Mouse (Mus musculus): ENCODE measurements around the gene Cyp4f13.

The Cyp4f13 gene

DNA sequence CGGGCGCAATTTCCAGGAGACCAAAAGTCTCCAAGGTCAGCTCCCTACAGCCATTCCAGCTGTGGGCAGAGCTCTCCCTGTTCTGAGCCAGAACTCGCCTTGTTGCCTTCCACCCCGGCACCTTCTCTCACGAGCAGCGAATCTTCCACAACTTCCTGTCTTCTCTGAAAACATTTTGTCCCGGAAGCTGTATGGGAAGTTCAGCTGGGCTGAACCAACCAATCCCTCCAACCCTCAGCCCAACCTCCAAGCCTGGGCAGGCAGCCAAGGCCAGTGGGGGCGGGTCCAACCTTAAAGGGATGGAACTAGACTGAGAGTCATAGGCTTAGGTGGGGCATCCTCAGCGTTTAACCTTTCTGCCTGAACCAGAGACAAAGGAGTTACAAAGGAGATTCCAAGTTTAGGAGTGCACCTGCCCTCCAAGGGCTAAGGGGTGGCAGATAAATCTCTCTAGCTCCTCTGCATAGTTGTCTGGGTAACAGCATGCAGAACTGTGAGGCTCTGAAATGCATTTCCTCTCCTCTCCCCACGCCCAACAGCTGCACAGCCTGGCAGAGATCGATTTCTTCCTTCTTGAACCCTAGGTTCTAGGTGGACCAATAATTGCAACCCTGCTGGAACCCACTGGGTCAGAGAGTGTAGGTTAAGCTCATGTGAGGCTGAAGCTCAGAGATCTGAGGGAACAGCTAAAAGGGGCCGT lies at the start of gene Cyp4f13:
Cyp4f13 (minus strand) TSS at position 188 of the 700 bp plus-strand sequence.
- peak; percentile 98 to 99 for DNase-seq (ENCODE audit: low spot score in 2 of 2)

DNA sequence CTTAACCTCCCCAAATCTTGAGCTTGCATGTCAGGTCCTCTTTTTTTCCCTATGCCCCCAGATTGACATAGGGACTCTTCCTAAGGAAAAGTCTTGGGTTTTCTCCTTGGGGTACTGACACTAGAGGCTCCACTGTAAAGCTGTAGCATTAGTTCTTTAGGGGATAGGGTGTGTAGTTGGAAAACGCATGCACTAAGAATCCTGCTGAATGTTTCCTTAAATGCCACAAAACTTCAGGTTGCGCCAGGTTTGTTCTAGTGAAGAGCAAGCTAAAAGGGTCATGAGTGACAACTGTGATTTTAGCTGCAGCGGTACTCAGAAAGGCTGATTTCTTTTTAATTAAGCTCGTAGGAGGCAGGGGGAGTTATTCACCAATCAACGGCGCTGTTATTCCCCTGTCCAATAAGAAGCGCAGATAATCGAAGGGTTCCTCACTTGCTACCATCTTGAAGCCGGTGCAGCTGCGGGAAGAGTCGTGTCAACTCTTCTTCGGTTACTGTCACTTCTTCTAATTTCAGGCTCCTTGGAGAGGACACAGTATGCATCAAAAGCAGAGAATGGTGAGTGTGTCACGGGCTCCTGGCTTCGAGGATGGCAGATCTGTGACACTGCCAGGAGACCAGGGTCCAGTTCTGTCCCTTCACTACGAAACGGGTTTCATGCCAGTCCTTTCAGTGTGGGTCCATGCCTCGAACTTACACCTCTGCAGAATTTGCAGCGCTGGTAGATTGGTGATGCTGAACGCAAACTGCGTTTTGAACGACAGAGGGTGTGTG lies 45.7 kb upstream of the Cyp4f13 start, which contains the start of gene Zfp952:
Zfp952 (plus strand) TSS at position 431 of the 776 bp plus-strand sequence.
- peak; percentile 72 to 73 for DNase-seq (ENCODE audit: low spot score in 2 of 2)

- no peak for DNase-seq (ENCODE audit: low spot score in 2 of 2)
Observed at GRCm38 (mm10) chr17:32991965-32992698, 44.9 kb upstream of the Cyp4f13 start.

DNA sequence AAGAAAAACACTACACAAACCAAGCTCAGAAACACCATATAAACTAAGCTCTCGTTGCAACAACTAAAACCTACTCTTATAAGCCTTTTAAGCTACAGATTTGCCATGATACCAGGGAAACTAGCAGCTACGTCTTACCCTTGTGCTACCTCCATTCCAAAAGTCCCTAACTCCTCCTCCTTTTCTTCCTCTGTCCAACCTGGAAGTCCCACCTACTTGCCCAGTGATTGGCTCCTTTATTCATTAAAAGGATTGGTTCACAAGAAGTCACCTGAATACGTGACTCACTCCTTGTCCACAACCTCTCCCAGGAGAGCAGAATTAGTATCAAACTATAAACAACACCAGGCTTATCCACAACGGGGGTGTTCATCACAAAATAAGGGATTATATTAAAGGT lies 39.1 kb upstream of the Cyp4f13 start:
- DNase-seq (ENCODE audit: low spot score in 2 of 2): no peak

DNA sequence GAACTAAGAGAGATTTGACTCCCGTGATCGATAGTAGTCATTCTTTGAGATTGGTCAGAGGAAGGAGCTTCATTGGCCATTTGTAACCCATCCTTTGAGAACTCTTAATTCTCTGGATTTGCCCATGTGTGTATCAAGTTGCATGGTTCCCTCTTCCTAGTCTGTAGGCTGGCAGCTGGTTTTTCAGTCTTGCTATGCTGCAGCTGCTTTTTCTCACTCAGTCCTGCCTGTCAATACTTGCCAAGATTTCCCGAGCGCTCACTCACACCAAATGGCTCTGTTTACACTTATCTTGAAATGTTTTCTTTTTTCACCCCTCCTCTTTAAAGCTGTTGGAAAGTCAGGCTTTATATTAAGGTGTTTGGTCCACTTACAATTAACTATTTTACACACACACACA lies 34.2 kb upstream of the Cyp4f13 start:
- no peak for DNase-seq (ENCODE audit: low spot score in 2 of 2)

- peak; percentile 82 to 90 for DNase-seq (ENCODE audit: low spot score in 2 of 2)
Observed at GRCm38 (mm10) chr17:32965623-32966290, 18.6 kb upstream of the Cyp4f13 start, which contains the start of gene Zfp472. Zfp472 (plus strand) TSS chr17:32965814.

GRCm38 (mm10) chr17:32965253-32965622 lies 18.0 kb upstream of the Cyp4f13 start:
- DNase-seq (ENCODE audit: low spot score in 2 of 2): no peak

- DNase-seq (ENCODE audit: low spot score in 2 of 2): peak; percentile 57 to 72
Observed at GRCm38 (mm10) chr17:32951441-32951840, 4.2 kb upstream of the Cyp4f13 start.

DNA sequence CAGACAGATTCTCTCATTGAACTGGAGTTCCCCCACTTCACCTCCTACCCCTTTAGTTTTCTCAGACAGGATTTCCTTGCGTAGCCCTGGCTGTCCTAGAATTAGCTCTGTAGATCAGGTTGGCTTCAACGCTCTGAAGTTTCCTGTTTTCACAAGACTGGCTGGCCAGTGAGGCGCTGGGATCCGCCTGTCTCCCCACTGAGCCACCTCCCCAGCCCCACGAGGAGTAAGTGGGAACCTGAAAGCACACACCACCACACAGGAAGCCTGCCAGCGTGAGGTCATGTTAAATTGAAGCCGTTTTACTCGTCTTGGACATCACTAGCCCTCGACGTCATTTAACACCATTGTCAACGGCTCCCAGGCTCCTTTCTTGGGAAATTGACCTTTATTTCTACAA lies 3.8 kb upstream of the Cyp4f13 start:
- DNase-seq (ENCODE audit: low spot score in 2 of 2): no peak

GRCm38 (mm10) chr17:32950136-32950535 lies 2.9 kb upstream of the Cyp4f13 start:
- no peak for DNase-seq (ENCODE audit: low spot score in 2 of 2)

GRCm38 (mm10) chr17:32946716-32947115 lies 486 bp downstream of the Cyp4f13 start:
- DNase-seq (ENCODE audit: low spot score in 2 of 2): no peak

DNA sequence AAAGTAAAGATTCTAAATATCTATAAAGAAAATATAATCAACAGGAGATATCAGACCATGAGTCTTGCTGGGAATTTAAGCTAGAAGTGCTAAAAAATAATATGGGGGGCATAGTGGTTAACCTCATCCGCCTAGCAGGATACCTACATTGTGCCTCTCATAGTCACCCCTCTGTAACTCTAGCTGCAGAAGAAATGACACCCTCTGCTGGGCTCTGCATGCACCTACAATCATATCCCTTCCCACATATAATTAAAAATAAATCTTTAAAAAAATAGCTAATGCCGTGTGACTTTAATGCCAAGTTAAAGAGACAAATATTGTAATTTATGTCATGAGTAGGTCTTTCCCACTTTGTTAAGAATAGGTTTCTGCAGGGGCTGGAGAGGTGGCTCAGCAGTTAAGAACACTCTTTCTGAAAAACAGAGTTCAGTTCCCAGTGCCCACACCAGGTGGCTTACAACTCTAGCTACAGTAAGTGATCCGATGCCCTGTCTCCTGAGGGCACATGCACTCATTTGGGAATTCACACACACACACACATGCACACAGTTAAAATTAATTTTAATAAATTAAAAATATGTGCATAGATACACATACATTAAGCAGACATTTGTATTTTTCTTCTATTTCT lies 2.7 kb downstream of the Cyp4f13 start:
- no peak for DNase-seq (ENCODE audit: low spot score in 2 of 2)

- DNase-seq (ENCODE audit: low spot score in 2 of 2): no peak
Observed at GRCm38 (mm10) chr17:32943661-32944060, 3.5 kb downstream of the Cyp4f13 start.

GRCm38 (mm10) chr17:32939831-32940230 lies 7.4 kb downstream of the Cyp4f13 start:
- DNase-seq (ENCODE audit: low spot score in 2 of 2): no peak

DNA sequence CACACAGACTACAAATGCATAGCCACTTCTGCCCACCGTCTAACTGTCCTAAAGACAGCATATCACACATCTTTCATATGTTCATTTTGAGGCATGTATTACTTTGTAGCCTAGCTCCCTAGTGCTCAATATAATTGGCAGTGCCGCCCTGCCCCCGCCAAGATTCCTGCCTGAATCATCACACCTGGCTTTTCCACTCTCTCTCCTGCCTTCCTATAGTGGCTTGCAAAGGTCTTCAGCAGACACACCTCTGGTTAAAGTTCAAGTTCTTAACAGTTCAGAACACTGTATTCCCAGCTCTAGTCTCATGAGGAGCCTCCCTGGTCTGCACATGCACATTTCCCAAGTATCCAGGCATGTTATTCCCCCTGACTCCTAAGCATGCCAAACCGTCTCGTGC lies 19.4 kb downstream of the Cyp4f13 start:
- DNase-seq (ENCODE audit: low spot score in 2 of 2): no peak

- DNase-seq (ENCODE audit: low spot score in 2 of 2): peak; percentile 45 to 74
Observed at GRCm38 (mm10) chr17:32924658-32925312, 22.4 kb downstream of the Cyp4f13 start.

- DNase-seq (ENCODE audit: low spot score in 2 of 2): no peak
Observed at GRCm38 (mm10) chr17:32923681-32924080, 23.5 kb downstream of the Cyp4f13 start.

GRCm38 (mm10) chr17:32919123-32919522 lies 28.1 kb downstream of the Cyp4f13 start:
- no peak for DNase-seq (ENCODE audit: low spot score in 2 of 2)

GRCm38 (mm10) chr17:32917131-32917530 lies 30.1 kb downstream of the Cyp4f13 start, which contains the start of gene Cyp4f14:
Cyp4f14 (minus strand) TSS chr17:32917342.
- no peak for DNase-seq (ENCODE audit: low spot score in 2 of 2)

- no peak for DNase-seq (ENCODE audit: low spot score in 2 of 2)
Observed at GRCm38 (mm10) chr17:32916075-32916474, 31.1 kb downstream of the Cyp4f13 start.

- DNase-seq (ENCODE audit: low spot score in 2 of 2): no peak
Observed at GRCm38 (mm10) chr17:32906172-32906571, 41.0 kb downstream of the Cyp4f13 start.
